Mouse (Mus musculus) right cerebral cortex, postnatal 14 days (tissue): ENCODE data around the gene Nhlh2.
A peak's percentile ranks its signal among the peaks of the same experiment; 100 is the strongest.

ENCODE experiments used
- DNase-seq: peaks from one replicate; pipeline ENCODE4 v3.0.0; 2022

Nhlh2 gene

GRCm38 (mm10) chr3:102025659-102026058, 15.8 kb downstream of the Nhlh2 start:
- DNase-seq, result no peak

DNA sequence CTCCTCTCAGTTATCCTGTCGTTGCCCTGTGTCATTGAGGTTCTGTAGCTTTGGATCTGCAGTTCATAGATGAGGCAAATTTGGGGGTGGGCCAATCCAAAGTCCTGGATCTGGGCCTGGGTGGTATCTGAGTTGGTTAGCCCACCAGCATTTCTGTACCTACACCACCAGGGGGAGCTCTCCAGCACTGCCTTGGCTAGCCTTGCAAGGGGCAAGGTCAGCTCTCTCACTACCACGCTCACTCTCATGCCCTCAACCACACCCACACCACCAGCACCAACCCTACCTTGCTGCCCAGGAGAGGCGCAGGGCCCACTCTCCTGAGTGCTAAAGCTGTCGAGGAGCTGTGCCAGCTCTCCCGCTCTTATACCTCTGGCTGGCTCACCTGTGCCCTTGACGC, 18.0 kb downstream of the Nhlh2 start:
- no peak for DNase-seq

GRCm38 (mm10) chr3:102037806-102038205, 27.9 kb downstream of the Nhlh2 start:
- no peak for DNase-seq

DNA sequence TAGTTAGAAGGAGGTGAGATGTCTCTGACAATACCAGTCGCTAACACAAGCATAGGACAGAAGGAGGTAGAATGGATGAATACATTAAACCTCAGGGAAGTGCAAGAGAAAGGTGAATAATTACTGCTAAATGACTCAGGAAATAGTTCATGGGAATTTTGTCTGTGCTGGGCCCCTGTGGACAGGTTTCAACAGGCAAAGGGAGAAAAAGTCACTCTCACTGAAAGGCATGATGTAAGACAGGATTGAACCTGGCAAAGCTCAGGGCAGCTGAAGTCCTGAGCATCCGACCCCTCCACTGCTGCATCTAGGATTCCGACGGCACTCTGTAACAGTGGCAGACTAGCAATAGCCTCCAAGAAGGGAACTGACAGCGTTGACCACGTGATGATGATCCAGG, 28.7 kb downstream of the Nhlh2 start:
- DNase-seq, result no peak

GRCm38 (mm10) chr3:102041632-102042031, 31.8 kb downstream of the Nhlh2 start:
- no peak for DNase-seq

DNA sequence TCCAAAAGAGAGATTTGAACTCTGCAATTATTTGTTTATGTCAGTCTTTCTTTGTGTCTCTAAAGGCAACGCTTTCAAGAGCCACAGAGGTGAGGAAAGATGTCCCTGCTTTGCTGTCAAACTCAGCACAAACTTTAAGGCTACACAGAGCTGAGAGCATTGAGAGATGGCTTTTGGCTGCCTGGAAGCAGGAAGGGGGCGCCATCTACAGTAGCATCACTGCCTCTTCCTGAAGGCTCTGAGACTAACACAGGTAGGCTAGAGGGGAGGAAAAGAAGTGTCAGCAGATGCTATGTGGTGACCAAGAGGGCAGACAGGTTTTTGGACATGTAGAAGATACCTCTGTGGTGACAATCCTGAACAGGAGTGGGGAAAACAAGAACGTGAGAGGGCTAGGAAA, 35.2 kb downstream of the Nhlh2 start:
- DNase-seq, result no peak

DNA sequence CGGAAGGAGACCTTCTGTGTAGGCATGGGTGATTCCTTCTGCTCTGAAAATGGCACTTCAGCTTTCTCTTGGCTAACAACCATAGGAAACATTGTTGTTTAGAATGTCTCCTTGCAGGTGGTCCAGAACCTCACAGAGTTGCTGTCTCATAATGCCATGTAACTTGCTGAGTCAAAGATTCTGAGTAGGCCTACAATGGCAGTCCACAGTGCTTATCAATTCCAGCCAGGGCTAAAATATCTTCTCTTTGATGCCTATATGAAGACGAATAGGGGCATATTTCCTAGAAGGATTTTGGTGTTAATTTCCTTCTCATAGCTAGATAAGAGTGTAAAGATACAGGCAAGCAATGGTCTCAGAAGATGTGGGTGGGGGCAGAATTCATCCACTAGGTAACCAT, 37.7 kb downstream of the Nhlh2 start:
- DNase-seq, result no peak

- DNase-seq, result no peak
These were observed 39.6 kb downstream of the Nhlh2 start for GRCm38 (mm10) chr3:102049207-102050104.

GRCm38 (mm10) chr3:102052036-102052435, 42.2 kb downstream of the Nhlh2 start:
- no peak for DNase-seq

GRCm38 (mm10) chr3:102053293-102053692, 43.4 kb downstream of the Nhlh2 start:
- no peak for DNase-seq

- no peak for DNase-seq
These were observed 46.0 kb downstream of the Nhlh2 start for GRCm38 (mm10) chr3:102055878-102056277.

DNA sequence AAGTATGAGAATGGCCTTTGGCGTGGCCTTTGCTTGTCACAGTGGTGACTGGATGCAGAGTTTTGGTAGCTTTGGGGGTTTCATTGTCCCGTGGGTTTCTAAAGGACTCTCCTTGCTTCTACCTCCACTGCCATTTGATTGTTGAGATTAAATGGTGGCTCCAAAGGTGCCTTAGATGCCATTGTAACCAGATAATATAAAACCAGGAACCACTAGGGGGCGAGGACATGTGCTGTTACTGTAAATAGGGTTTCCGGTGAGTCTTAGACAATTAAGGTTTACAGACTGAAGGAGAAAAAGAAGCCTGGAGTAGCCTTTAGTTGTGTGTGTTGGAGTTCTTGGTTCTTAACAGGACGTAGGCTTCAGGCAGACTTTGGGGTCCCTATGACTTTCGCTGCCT, 50.2 kb downstream of the Nhlh2 start:
- no peak for DNase-seq

GRCm38 (mm10) chr3:102061923-102062670, 52.2 kb downstream of the Nhlh2 start:
- peak; percentile 20 for DNase-seq

DNA sequence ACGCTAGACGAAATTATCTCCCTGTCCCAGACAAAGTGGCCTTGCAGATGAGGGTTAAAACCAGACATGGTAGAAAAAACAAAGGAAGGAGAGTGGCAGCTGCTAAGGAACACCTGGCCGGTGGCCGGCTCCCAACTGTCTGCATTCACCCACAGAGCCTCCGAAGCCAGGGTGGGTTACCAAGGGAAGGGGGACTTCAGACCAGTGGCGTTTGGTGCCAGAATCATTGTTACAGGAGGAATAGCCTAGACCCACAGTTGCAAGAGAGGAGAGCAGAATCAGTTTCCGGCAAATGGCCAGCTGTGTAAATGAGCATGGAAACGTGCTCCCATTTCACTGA, 52.8 kb downstream of the Nhlh2 start:
- DNase-seq, result no peak

GRCm38 (mm10) chr3:102063273-102064120, 53.6 kb downstream of the Nhlh2 start:
- no peak for DNase-seq

- no peak for DNase-seq
These were observed 54.7 kb downstream of the Nhlh2 start for GRCm38 (mm10) chr3:102064566-102064965.
